Mouse (Mus musculus) neutrophil, adult 65 days (primary cell): ENCODE results near the gene Hexb. TPM values are rescaled to one million over a fixed set of nuclear protein-coding genes. Genes with fewer than 3 reads are reported as not detected.

ENCODE experiments used
- total RNA-seq: library from RNA; stranded (reverse); gene quantifications from 2 replicates; pipeline ENCODE4 v1.2.4, GENCODE M21; 2023

The Hexb gene
- total RNA-seq: 38.9 and 46.9 TPM in 2 replicates

DNA sequence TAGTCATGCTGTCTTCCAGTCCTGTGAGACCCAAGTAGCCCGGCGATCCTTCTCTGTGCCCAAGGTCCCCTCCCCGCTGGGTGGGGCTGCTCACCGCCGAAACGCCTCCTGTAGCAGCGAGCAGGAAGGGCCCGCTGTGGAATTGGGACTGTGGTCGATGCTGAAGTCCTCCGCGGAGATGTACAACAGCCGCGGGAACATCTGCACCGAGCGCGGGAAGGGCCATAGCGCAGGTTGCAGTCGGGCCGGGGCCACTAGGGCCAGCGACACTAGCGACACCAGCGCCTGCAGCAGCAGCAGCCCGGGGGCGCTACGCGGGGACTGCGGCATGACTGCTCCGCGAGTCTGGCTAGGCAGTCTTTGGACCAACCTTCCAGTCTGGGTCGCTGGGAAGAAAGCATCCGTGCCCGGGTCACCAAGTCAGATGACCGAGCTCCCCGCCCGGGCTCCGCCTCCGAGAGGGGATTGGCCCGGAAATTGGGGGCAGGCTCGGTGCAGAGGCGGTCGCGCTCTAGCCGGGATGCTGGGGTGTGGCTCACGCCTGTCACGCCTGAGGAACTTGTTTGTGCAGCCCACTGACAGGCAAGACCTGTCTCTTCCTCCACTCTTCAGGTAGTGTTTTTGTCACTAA lies at the start of gene Hexb:
TSS of gene Hexb (minus strand) at position 426 of the 631 bp plus-strand sequence.

DNA sequence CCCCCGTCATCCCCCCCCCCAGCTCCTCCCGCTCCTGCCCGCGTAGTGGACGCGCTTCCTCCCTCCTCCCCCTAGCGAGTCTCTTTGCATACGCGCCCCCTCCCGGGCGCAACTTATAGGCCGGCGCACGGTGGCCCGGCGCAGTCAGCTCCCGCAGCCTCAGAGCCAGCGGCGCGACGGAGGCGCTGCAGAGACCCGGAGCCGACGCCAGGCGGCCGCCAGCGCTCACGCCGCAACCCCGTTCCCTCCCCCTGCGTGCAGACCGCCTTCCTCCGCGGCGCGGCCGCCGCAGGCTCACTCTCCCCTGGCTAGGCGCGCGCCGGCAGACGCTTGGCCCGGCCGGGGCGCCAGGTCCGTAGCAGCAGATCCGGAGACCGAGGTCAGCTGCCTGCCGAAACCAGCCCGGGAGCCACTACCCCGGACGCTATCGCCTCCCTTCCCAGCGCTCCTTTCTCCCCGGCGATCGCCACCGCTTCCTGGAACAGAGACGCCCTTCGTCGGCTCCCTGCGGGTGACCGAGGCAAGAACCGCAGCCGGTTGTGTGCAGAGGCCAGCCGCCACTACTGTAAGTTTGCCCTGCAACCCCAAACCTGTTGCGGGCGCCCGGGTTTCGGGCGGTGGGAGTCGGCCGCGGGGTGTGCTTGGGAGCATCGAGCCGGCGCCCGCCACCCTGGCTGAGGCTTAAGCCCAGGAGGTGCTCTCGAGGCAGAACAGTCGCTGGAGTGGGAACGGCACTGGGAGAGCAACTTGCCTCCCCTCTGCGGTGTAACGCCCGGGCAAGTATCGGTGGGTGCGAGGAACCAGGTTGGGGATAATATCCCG lies 43.0 kb upstream of the Hexb start, which contains the start of gene Enc1:
TSS of gene Enc1 (plus strand) at position 141 of the 822 bp plus-strand sequence.

DNA sequence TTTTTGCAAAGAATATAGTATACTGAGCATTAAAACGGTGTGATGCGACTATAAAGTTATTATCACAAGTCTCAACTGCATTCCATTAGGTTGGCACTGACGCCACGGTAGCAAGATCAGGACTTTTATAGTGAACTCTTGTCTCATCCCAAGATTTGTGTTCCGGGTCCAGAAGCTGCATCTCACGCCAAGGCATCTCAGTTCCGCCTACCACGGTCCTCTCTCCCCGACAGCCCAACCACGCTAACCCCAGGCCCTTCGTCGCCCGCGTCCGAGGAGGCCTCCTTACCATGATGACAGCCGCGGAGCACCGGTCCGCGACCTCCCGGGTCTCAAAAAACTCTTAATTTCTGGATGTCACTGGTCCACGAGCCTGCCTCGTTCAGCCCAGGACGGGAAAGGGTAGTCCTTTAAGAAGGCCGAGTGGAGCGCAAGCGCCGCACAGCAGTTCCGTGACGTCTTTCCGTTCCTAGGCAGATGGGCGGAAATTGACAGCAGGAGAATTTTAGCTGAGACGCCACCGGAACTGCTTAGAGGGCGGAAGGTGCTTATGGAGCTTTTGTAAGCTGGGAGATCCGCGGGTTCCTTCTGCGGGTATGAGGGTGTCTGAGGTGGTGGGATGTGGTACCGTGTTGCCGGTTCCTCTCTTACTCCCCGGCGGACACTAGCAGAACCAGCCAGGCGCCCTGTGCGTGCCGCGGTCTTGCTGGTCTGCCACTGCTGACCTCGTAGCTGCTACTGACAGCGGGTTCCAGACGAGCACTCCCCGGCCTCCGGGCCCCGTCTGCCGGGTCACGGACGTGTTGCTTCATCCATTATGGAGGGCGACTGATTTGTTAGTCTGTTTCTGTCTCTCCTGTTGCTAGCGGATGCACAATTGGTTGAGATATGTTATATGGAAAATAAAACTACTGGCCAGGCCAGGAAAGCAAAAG lies 60.4 kb downstream of the Hexb start, which contains the start of the genes Gfm2 and Nsa2:
TSS of gene Gfm2 (plus strand) at position 472 of the 935 bp plus-strand sequence.
TSS of gene Nsa2 (minus strand) at position 472 of the 935 bp plus-strand sequence.

Other genes with a start within 250 kb of the Hexb start
- gene 1700029F12Rik, start 164.0 kb downstream of the Hexb start, total RNA-seq: not detected in 2 replicates
- gene Fam169a, start 131.1 kb downstream of the Hexb start, total RNA-seq: not detected in 2 replicates
- gene Gm6169, start 99.1 kb downstream of the Hexb start, total RNA-seq: 3.6 TPM in 1 of 2 replicates, not detected in the other
- gene Gfm2, start 60.4 kb downstream of the Hexb start, total RNA-seq: 8.8 and 10.9 TPM in 2 replicates
- 36.5 and 41.5 TPM in 2 replicates for gene Nsa2, start 60.4 kb downstream of the Hexb start, total RNA-seq
- gene Enc1, start 42.7 kb upstream of the Hexb start, total RNA-seq: 1.5 and 1.6 TPM in 2 replicates